Mouse (Mus musculus): Measurements from ENCODE around the gene Lrp4. TPM values are rescaled to one million over a fixed set of nuclear protein-coding genes. Genes with fewer than 3 reads are reported as not detected.

The Lrp4 gene
- polyA plus RNA-seq, 2 experiments: 7.3 to 11.6 TPM

DNA sequence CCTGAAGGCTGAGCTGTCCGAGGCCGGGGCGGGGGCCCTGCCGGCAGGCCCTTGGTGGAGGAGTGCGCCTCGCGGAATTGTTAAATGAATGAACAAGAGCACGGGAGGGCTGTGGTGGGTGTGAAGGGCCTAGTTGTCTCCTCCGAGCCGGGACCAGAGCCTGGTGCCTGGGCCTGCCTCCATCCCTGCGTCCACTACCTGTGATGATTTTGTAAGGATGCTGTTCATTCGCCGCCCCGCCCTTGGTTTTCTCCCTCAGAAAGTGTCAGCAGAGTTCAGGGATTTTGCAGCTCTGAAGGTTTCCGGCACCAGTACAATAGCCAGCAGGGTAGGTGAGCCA is 69.8 kb downstream of the Lrp4 start:
- H3K4me1 ChIP-seq (ENCODE audit: control insufficient read depth, insufficient read depth, low read length): no peaks in the 10 kb centered on the region
- peak; percentile 6 for DNase-seq (ENCODE audit: low spot score)
- H3K4me3 ChIP-seq (replicated peaks; ENCODE audit: low read length): peak overlapping the region; percentile 97
- peaks cover 10% of the 10 kb centered on the region; the same call in 1 of the 2 replicates for H3K36me3 ChIP-seq (ENCODE audit: control insufficient read depth, insufficient read depth, low read length)
- no peaks in the 10 kb centered on the region for H3K27me3 ChIP-seq (ENCODE audit: control insufficient read depth, insufficient read depth, low read length)
- H3K27ac ChIP-seq (replicated peaks; ENCODE audit: low read depth, low read length): peak overlapping the region; percentile 82
- H3K4me2 ChIP-seq (replicated peaks; ENCODE audit: low read depth, low read length, severe bottlenecking): peak overlapping the region; percentile 61
- under 1% methylated on average over 14 of the region's 15 CpGs for WGBS
- H3K9ac ChIP-seq (ENCODE audit: low read depth, low read length, severe bottlenecking): peak overlapping the region; percentile 97
- TF ChIP-seq POLR2A (IDR thresholded peaks at IDR 0.05; ENCODE audit: borderline replicate concordance, extremely low read depth, insufficient read depth, insufficient read length): no peak
- H3K9me3 ChIP-seq (ENCODE audit: control insufficient read depth, low read length): no peaks in the 10 kb centered on the region
- peak; percentile 9 for ATAC-seq (ENCODE audit: low FRiP score, low read depth)

DNA sequence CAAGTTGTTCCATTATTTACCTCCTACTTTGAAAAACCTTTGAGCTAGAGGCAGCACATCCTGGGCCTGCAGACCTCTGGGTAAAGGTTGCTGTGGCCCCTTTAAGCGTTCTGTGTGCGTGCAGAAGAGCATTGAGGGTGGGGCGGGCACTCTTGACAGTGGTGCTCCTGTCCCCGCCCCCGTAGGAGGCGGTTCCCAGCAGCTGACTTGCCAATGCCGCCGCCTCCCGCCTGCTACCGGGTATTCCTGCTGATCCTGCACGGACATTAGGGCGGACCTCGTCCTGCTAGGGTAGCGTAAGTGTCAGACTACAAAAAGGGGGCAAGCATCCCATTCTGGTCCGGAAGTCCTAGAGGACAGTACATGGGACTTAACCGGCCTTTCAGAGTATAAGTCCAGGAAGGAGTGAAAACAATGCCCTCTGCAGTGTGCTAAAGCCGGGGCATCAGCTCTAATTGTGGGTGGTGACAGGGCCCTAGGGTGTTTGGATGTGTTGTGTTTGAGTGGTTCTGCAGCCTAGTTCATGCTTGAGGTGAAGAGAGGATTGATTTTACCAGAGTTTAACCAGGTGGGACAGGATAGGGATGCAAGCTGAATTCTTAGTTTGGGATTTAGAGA is 80.4 kb downstream of the Lrp4 start:
- Histone ChIP-seq H3K4me3 (replicated peaks; ENCODE audit: low read length) (peak overlapping the region; percentile 28), H3K9ac (ENCODE audit: low read depth, low read length, severe bottlenecking) (peak overlapping the region; percentile 41; the same call in 1 of the 2 replicates), H3K27ac (replicated peaks; ENCODE audit: low read depth, low read length) (no peak overlapping the region), H3K27me3 (ENCODE audit: control insufficient read depth, insufficient read depth, low read length) (no peaks in the 10 kb centered on the region), H3K4me1 (ENCODE audit: control insufficient read depth, insufficient read depth, low read length) (peaks cover 3% of the 10 kb centered on the region; the same call in 1 of the 2 replicates), H3K4me2 (replicated peaks; ENCODE audit: low read depth, low read length, severe bottlenecking) (peak overlapping the region; percentile 53), H3K36me3 (ENCODE audit: control insufficient read depth, insufficient read depth, low read length) (no peaks in the 10 kb centered on the region), H3K9me3 (ENCODE audit: control insufficient read depth, low read length) (no peaks in the 10 kb centered on the region)
- DNase-seq (ENCODE audit: low spot score): peak; percentile 72
- peak; percentile 86 for ATAC-seq (ENCODE audit: low FRiP score, low read depth)
- no peak for TF ChIP-seq POLR2A (IDR thresholded peaks at IDR 0.05; ENCODE audit: borderline replicate concordance, extremely low read depth, insufficient read depth, insufficient read length)
- 8% methylated on average over 17 of the region's 17 CpGs for WGBS

Other genes starting within 250 kb of the Lrp4 start
- 52.8 and 56.4 TPM in 2 replicates for gene Ddb2, start 220.5 kb upstream of the Lrp4 start, polyA plus RNA-seq (2012; rRNA removed)
- 14.8 and 22.0 TPM in 2 replicates for gene Ddb2, start 220.5 kb upstream of the Lrp4 start, polyA plus RNA-seq (2014; fragmentation: Nextera tagmentation; extraction: Ambion mirVana)
- gene Pacsin3, start 201.6 kb upstream of the Lrp4 start, polyA plus RNA-seq (2012; rRNA removed): 67.8 and 73.8 TPM in 2 replicates
- 43.2 and 44.7 TPM in 2 replicates for gene Pacsin3, start 201.6 kb upstream of the Lrp4 start, polyA plus RNA-seq (2014; fragmentation: Nextera tagmentation; extraction: Ambion mirVana)
- 58.7 and 59.8 TPM in 2 replicates for gene Arfgap2, start 192.5 kb upstream of the Lrp4 start, polyA plus RNA-seq (2012; rRNA removed)
- gene Arfgap2, start 192.5 kb upstream of the Lrp4 start, polyA plus RNA-seq (2014; fragmentation: Nextera tagmentation; extraction: Ambion mirVana): 76.1 and 78.8 TPM in 2 replicates
- 34.9 and 45.0 TPM in 2 replicates for gene 1110051M20Rik, start 12.8 kb upstream of the Lrp4 start, polyA plus RNA-seq (2012; rRNA removed)
- 50.6 and 67.9 TPM in 2 replicates for gene 1110051M20Rik, start 12.8 kb upstream of the Lrp4 start, polyA plus RNA-seq (2014; fragmentation: Nextera tagmentation; extraction: Ambion mirVana)
- gene Ckap5, start 69.3 kb downstream of the Lrp4 start, polyA plus RNA-seq (2012; rRNA removed): 41.8 and 57.8 TPM in 2 replicates
- 68.7 and 77.7 TPM in 2 replicates for gene Ckap5, start 69.3 kb downstream of the Lrp4 start, polyA plus RNA-seq (2014; fragmentation: Nextera tagmentation; extraction: Ambion mirVana)
- gene F2, start 178.9 kb downstream of the Lrp4 start, polyA plus RNA-seq (2012; rRNA removed): 1.7 TPM in 2 replicates
- 0.95 and 1.3 TPM in 2 replicates for gene F2, start 178.9 kb downstream of the Lrp4 start, polyA plus RNA-seq (2014; fragmentation: Nextera tagmentation; extraction: Ambion mirVana)
- gene Zfp408, start 192.3 kb downstream of the Lrp4 start, polyA plus RNA-seq (2012; rRNA removed): 29.8 and 34.8 TPM in 2 replicates
- gene Zfp408, start 192.3 kb downstream of the Lrp4 start, polyA plus RNA-seq (2014; fragmentation: Nextera tagmentation; extraction: Ambion mirVana): 5.7 and 7.9 TPM in 2 replicates
- 105 and 126 TPM in 2 replicates for gene Arhgap1, start 192.3 kb downstream of the Lrp4 start, polyA plus RNA-seq (2012; rRNA removed)
- gene Arhgap1, start 192.3 kb downstream of the Lrp4 start, polyA plus RNA-seq (2014; fragmentation: Nextera tagmentation; extraction: Ambion mirVana): 121 and 125 TPM in 2 replicates